ENCODE assay signal across 20 mouse cellular contexts in the genomic region with DNA sequence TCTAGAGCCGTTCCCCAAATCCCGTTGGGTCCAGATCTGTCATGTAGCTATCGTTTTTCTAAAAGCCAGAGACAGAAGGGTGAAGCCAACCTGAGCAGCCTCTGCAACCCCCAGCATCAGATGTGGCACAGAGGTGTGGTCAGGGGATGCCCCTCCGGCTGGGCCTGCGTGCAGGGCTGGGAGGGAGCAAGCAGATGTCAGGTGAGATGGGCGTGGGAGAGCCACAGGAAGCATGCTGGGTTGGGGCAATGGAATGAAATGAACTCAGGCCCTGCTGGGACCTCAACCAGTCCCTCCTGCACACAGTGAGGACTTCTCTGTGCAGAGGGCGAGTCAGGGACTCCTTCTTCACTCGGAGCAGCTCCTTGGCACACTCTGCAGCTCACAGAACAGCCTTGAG. TPM values are rescaled to one million over a fixed set of nuclear protein-coding genes. Genes with fewer than 3 reads are reported as not detected.
DNase-seq lines count a peak whose midpoint lies in the region; ATAC-seq and TF ChIP-seq lines count a peak whose summit lies in the region.
"Had no signal": no experiment of that assay in that cellular context is flagged by ENCODE, and none has a peak within 500 bp of the region (broad histone marks: within the 10 kb centered on the region; RNA-seq: fewer than 3 reads in every experiment).

No protein-coding gene starts in this region.

- H3K36me3 ChIP-seq in heart, embryonic 10.5 days: peaks cover 7% of the 10 kb centered on the region; the same call in 1 of the 2 replicates
- no peaks in the 10 kb centered on the region for H3K36me3 ChIP-seq in limb, embryonic 13.5 days
- no peaks in the 10 kb centered on the region for H3K36me3 ChIP-seq in kidney, adult 2 months (ENCODE audit: control insufficient read depth, insufficient read depth, low read length)
- H3K36me3 ChIP-seq: embryonic facial prominence, embryonic 15.5 days; liver, embryonic 13.5 days had no signal

- peak; percentile 25 for DNase-seq in CD4-positive, CD25-positive, alpha-beta regulatory T cell, adult 2 months (ENCODE audit: low read depth, low spot score)
- DNase-seq in heart, adult 11 months: peak; percentile 91
- no peak for DNase-seq in heart, embryonic 10.5 days (ENCODE audit: low spot score)
- no peak for DNase-seq in kidney, adult 2 months
- no peak for DNase-seq in ovary, postnatal 10 days (ENCODE audit: low spot score)
- DNase-seq: adrenal gland, postnatal 10 days; forebrain, postnatal 0 days; heart, postnatal 36 days; kidney, adult 9 months; layer of hippocampus, postnatal 36 days; left cerebral cortex, postnatal 4 days; liver, embryonic 13.5 days; thymus, adult 18-20 months had no signal

- peaks cover 12% of the 10 kb centered on the region for H3K27me3 ChIP-seq in heart, embryonic 10.5 days (ENCODE audit: insufficient read depth, poor library complexity, severe bottlenecking)
- H3K27me3 ChIP-seq in limb, embryonic 13.5 days: no peaks in the 10 kb centered on the region; the same call in 1 of the 2 replicates
- H3K27me3 ChIP-seq in kidney, adult 2 months (replicated peaks; ENCODE audit: control insufficient read depth, insufficient read depth, low read length): no peaks in the 10 kb centered on the region
- H3K27me3 ChIP-seq: embryonic facial prominence, embryonic 15.5 days had no signal

- no peaks in the 10 kb centered on the region for H3K9me3 ChIP-seq in heart, embryonic 10.5 days
- no peaks in the 10 kb centered on the region for H3K9me3 ChIP-seq in limb, embryonic 13.5 days
- H3K9me3 ChIP-seq: embryonic facial prominence, embryonic 15.5 days; liver, embryonic 13.5 days had no signal

- ATAC-seq in CD4-positive, CD25-positive, alpha-beta regulatory T cell, adult 4 months: no peak
- ATAC-seq in activated CD4-positive, CD25-positive, alpha-beta regulatory T cell, adult 4 months: peak; percentile 49
- ATAC-seq in limb, embryonic 13.5 days (ENCODE audit: low FRiP score, low read depth): no peak
- ATAC-seq: forebrain, postnatal 0 days had no signal

- no peak overlapping the region for H3K4me3 ChIP-seq in heart, embryonic 10.5 days
- H3K4me3 ChIP-seq in limb, embryonic 13.5 days: no peak overlapping the region
- no peak overlapping the region for H3K4me3 ChIP-seq in kidney, adult 2 months (ENCODE audit: insufficient read depth, low read depth, low read length)
- H3K4me3 ChIP-seq: embryonic facial prominence, embryonic 15.5 days; liver, embryonic 13.5 days had no signal

- TF ChIP-seq CTCF in kidney, adult 2 months (conservative IDR thresholded peaks at IDR 0.05; ENCODE audit: insufficient read depth, insufficient read length, low read depth, low read length): no peak

- peaks cover 51% of the 10 kb centered on the region for H3K4me1 ChIP-seq in heart, embryonic 10.5 days
- peaks cover 55% of the 10 kb centered on the region for H3K4me1 ChIP-seq in limb, embryonic 13.5 days
- 0 out of 2 replicates have a peak, but pooled peaks cover 6% of the 10 kb centered on the region for H3K4me1 ChIP-seq in kidney, adult 2 months (ENCODE audit: control insufficient read depth, insufficient read depth, low read length)

- H3K9ac ChIP-seq in limb, embryonic 13.5 days: 0 out of 2 replicates have a peak overlapping the region, but pooled peaks have one; percentile 35
- H3K9ac ChIP-seq: embryonic facial prominence, embryonic 15.5 days; liver, embryonic 13.5 days had no signal

- no peak overlapping the region for H3K27ac ChIP-seq in heart, embryonic 10.5 days
- no peak overlapping the region for H3K27ac ChIP-seq in limb, embryonic 13.5 days
- no peak overlapping the region for H3K27ac ChIP-seq in kidney, adult 2 months (ENCODE audit: insufficient read depth, low read depth, low read length)
- H3K27ac ChIP-seq: embryonic facial prominence, embryonic 15.5 days; liver, embryonic 13.5 days had no signal

- no peak overlapping the region for H3K4me2 ChIP-seq in limb, embryonic 13.5 days (replicated peaks)
- H3K4me2 ChIP-seq: embryonic facial prominence, embryonic 15.5 days; liver, embryonic 13.5 days had no signal

- WGBS in heart, embryonic 10.5 days: 81% methylated on average over 8 of the region's 8 CpGs
- WGBS in limb, embryonic 13.5 days: 78% methylated on average over 8 of the region's 8 CpGs
- WGBS in kidney, adult 2 months: 90% methylated on average over 8 of the region's 8 CpGs

- TF ChIP-seq POLR2A in kidney, adult 2 months (IDR thresholded peaks at IDR 0.05; ENCODE audit: low read depth, low read length): no peak

RNA-seq across cellular contexts. Expression of a gene that starts 18.3 kb away (rescaled TPM):
- polyA plus RNA-seq in CD4-positive, CD25-positive, alpha-beta regulatory T cell, adult 4 months (2017; shearing (Covaris generic)): not detected
- 13.2 and 17.9 TPM in 2 replicates for polyA plus RNA-seq in heart, embryonic 10.5 days (2016; fragmentation: Nextera tagmentation; extraction: Ambion mirVana)
- not detected for polyA plus RNA-seq in activated CD4-positive, CD25-positive, alpha-beta regulatory T cell, adult 4 months (2017; shearing (Covaris generic))
- polyA plus RNA-seq in limb, embryonic 13.5 days (2015; fragmentation: Nextera tagmentation; extraction: Ambion mirVana): 17.1 and 20.2 TPM in 2 replicates
- polyA plus RNA-seq in kidney, adult 2 months (2012; rRNA removed): 11.3 TPM in 2 replicates

RNA-seq across cellular contexts. Expression of a gene that starts 33.6 kb away (rescaled TPM):
- 100 to 1,000 TPM; 161 to 189 TPM for polyA plus RNA-seq in CD4-positive, CD25-positive, alpha-beta regulatory T cell, adult 4 months (2017; shearing (Covaris generic))
- 58.9 and 66.9 TPM in 2 replicates for polyA plus RNA-seq in heart, embryonic 10.5 days (2016; fragmentation: Nextera tagmentation; extraction: Ambion mirVana)
- polyA plus RNA-seq in activated CD4-positive, CD25-positive, alpha-beta regulatory T cell, adult 4 months (2017; shearing (Covaris generic)): 100 to 1,000 TPM; 105 to 149 TPM
- polyA plus RNA-seq in limb, embryonic 13.5 days (2015; fragmentation: Nextera tagmentation; extraction: Ambion mirVana): 72.2 and 79.0 TPM in 2 replicates
- 26.8 and 32.8 TPM in 2 replicates for polyA plus RNA-seq in kidney, adult 2 months (2012; rRNA removed)

RNA-seq across cellular contexts. Expression of a gene that starts 33.7 kb away (rescaled TPM):
- polyA plus RNA-seq in CD4-positive, CD25-positive, alpha-beta regulatory T cell, adult 4 months (2017; shearing (Covaris generic)): 10 to 100 TPM; 48.1 to 62.6 TPM
- polyA plus RNA-seq in heart, embryonic 10.5 days (2016; fragmentation: Nextera tagmentation; extraction: Ambion mirVana): 89.1 and 114 TPM in 2 replicates
- 10 to 100 TPM; 50.0 to 55.7 TPM for polyA plus RNA-seq in activated CD4-positive, CD25-positive, alpha-beta regulatory T cell, adult 4 months (2017; shearing (Covaris generic))
- 76.6 and 82.6 TPM in 2 replicates for polyA plus RNA-seq in limb, embryonic 13.5 days (2015; fragmentation: Nextera tagmentation; extraction: Ambion mirVana)
- 19.6 and 20.9 TPM in 2 replicates for polyA plus RNA-seq in kidney, adult 2 months (2012; rRNA removed)

RNA-seq across cellular contexts. Expression of a gene that starts 34.2 kb away (rescaled TPM):
- polyA plus RNA-seq in CD4-positive, CD25-positive, alpha-beta regulatory T cell, adult 4 months (2017; shearing (Covaris generic)): under 1 TPM; 0.49 to 0.55 TPM
- not detected in 2 replicates for polyA plus RNA-seq in heart, embryonic 10.5 days (2016; fragmentation: Nextera tagmentation; extraction: Ambion mirVana)
- 10 to 100 TPM; 12.6 to 13.9 TPM for polyA plus RNA-seq in activated CD4-positive, CD25-positive, alpha-beta regulatory T cell, adult 4 months (2017; shearing (Covaris generic))
- not detected in 2 replicates for polyA plus RNA-seq in limb, embryonic 13.5 days (2015; fragmentation: Nextera tagmentation; extraction: Ambion mirVana)
- polyA plus RNA-seq in kidney, adult 2 months (2012; rRNA removed): 0.69 and 1.1 TPM in 2 replicates
- polyA plus RNA-seq: embryonic facial prominence, embryonic 15.5 days; forebrain, postnatal 0 days; large intestine, adult 2 months; liver, embryonic 13.5 days; lung, embryonic 16.5 days; urinary bladder, adult 2 months had no signal

RNA-seq across cellular contexts. Expression of a gene that starts 42.7 kb away (rescaled TPM):
- polyA plus RNA-seq in CD4-positive, CD25-positive, alpha-beta regulatory T cell, adult 4 months (2017; shearing (Covaris generic)): 10 to 100 TPM; 30.0 to 32.9 TPM
- 27.0 and 27.1 TPM in 2 replicates for polyA plus RNA-seq in heart, embryonic 10.5 days (2016; fragmentation: Nextera tagmentation; extraction: Ambion mirVana)
- 10 to 100 TPM; 18.9 to 21.1 TPM for polyA plus RNA-seq in activated CD4-positive, CD25-positive, alpha-beta regulatory T cell, adult 4 months (2017; shearing (Covaris generic))
- 44.3 and 44.8 TPM in 2 replicates for polyA plus RNA-seq in limb, embryonic 13.5 days (2015; fragmentation: Nextera tagmentation; extraction: Ambion mirVana)
- polyA plus RNA-seq in kidney, adult 2 months (2012; rRNA removed): 44.9 and 48.5 TPM in 2 replicates

Comparison
In these comparisons a context has a peak if more than half of its experiments do, and no peak if none do; other contexts are left out.
1. DNase-seq: peak in CD4-positive, CD25-positive, alpha-beta regulatory T cell, adult 2 months (single experiment) and heart, adult 11 months (single experiment); none in heart, embryonic 10.5 days (single experiment), kidney, adult 2 months (single experiment) and ovary, postnatal 10 days (single experiment).
2. RNA of a gene that starts 18.3 kb away (polyA plus RNA-seq): 13.2 to 17.9 TPM in heart, embryonic 10.5 days, 17.1 to 20.2 TPM in limb, embryonic 13.5 days and 11.3 TPM in kidney, adult 2 months; not detected in CD4-positive, CD25-positive, alpha-beta regulatory T cell, adult 4 months and not detected in activated CD4-positive, CD25-positive, alpha-beta regulatory T cell, adult 4 months; every median in the first group is over 10 times any median in the second.